ENCODE assay signal across 9 mouse cellular contexts in the genomic region with DNA sequence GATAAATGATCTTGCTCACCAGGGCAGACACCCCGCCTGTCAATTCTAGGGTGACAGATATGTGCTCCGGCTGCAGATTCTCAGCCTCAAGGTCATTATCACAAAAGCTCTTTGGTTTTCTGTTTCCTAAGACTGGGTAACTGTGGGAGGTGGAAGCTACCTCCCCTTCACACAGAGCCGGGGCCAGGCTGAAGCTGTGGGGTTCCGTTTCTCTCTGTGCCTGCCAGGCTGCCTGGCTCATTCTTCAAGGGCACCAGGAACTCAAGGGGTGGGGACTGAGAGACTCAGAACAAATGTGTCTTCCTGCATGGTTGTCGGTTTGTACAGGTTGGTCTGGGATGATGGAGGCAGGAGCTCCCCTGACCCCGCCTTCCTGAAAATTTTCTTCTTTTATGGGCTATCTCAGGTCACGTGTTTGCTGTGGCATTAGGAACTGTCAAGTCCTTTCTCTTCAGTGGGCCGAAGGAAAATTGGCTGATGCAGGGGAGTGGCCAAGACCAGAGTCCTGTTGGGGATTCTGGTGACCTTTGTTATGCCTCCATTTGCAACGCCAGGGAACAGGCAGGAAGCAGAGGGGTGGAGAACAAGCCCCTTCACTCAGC.
DNase-seq lines count a peak whose midpoint lies in the region; ATAC-seq lines count a peak whose summit lies in the region.
"Had no signal": no experiment of that assay in that cellular context is flagged by ENCODE, and none has a peak within 500 bp of the region (broad histone marks: within the 10 kb centered on the region; RNA-seq: fewer than 3 reads in every experiment).

No protein-coding gene starts in this region.

- intact Hi-C loops in heart, postnatal 14 days (cut with DNase I), result no loop called here

- DNase-seq in adrenal gland, adult (ENCODE audit: inconsistent age in 2 of 2, low spot score in 1 of 2), result peak; percentile 35 to 59
- DNase-seq in adrenal gland, postnatal 4 days (ENCODE audit: low spot score in 2 of 2), result no peak
- DNase-seq in testis, postnatal 14 days (ENCODE audit: low spot score), result peak; percentile 49
- DNase-seq in testis, postnatal 10 days (ENCODE audit: low spot score), result no peak
- no peak for DNase-seq in heart, adult 9 months (ENCODE audit: low spot score in 2 of 2)
- DNase-seq in urinary bladder, adult 2 months (ENCODE audit: low spot score), result no peak
- no peak for DNase-seq in heart, postnatal 14 days
- DNase-seq: gastrocnemius, postnatal 25 days had no signal

- peak; percentile 33; the same call in 1 of the 2 replicates for ATAC-seq in granulocyte monocyte progenitor cell, adult 5-6 weeks (replicated peaks; ENCODE audit: poor library complexity, severe bottlenecking)

Comparison
In these comparisons a context has a peak if more than half of its experiments do, and no peak if none do; other contexts are left out.
1. DNase-seq: peak in adrenal gland, adult (2 of 2) and testis, postnatal 14 days (single experiment); none in adrenal gland, postnatal 4 days (0 of 2), testis, postnatal 10 days (single experiment), heart, adult 9 months (0 of 2), urinary bladder, adult 2 months (single experiment) and heart, postnatal 14 days (0 of 2).